Mouse (Mus musculus) urinary bladder, postnatal 10 days (tissue): ENCODE measurements around the gene Gm6657.

Experiments
- DNase-seq: peaks from one replicate; pipeline ENCODE4 v3.0.0; 2022; ENCODE audit warnings: low spot score

Gm6657 gene

GRCm38 (mm10) chr12:78193942-78194341 is at the start of gene Gm6657:
Gene Gm6657 (plus strand): TSS chr12:78194242.
- DNase-seq = no peak

DNA sequence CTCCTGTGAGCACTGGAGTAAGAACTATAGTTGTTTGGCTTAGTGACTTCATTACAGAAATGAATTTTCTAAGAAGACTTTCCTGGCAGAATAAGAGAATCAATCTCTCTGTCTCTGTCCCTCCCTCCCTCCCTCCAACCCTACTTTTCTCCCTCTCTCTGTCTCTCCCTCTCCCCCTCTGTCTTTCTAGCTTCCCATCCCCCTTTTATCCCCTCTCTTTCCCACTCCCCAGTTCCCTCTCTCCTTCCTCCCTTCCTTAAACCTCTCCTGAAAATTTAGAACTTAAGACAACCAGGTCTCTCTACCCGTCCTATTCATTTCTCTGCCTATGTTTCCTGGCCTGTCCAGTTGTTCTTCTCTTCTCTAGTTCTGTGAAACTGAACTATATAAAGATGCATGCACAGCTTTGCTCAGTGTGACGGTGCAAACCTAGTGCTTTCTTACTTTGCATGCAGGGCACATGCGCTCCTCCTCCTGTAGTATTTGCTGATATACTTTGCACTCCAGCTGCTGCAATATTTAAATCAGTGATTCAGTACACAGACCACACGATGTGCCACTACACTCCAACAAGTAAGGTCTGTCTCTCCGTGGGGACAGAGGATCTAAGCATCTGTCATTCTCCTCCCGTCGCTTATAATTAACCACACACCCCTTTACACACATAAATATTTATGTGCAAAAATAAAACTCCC is 40.6 kb upstream of the Gm6657 start:
- no peak for DNase-seq

DNA sequence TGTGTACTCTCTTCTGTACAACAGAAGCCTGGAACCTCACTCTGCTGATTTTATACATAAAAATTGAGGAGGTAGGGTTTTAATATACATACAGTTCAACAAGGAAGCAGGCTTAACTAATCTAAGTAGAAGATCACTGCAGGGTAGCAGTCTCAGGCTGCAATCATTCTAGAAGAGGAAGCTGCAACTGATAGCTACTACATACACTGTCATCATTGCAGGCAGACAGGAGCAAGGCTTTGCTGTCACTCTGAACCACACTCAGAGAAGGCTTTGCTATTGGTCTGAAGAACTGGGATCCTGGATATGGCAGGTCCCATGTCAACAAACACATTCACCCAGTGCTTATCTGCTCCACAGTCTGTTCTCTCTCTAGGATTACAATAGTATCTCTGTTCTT is 23.9 kb upstream of the Gm6657 start:
- no peak for DNase-seq

GRCm38 (mm10) chr12:78173945-78174344 is 20.1 kb upstream of the Gm6657 start:
- DNase-seq = no peak

DNA sequence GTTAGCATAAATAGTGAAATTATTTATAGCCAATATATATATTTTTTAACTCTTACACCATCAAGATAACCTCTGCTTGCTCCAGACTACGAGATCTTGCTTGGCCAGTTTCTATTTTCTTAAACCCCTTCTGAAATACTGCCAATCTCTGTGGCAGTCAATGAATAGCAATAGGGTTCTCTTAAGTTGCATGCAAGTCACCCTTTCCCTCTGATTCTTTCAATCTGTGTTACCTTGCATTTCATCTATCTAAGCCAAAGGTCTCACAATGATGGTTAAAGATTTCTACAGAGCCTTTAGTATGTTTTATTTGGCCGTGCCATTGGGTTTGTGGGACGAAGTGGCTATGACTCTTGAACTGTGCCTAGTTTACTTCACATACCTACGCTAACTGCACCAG is 19.4 kb upstream of the Gm6657 start:
- no peak for DNase-seq

- no peak for DNase-seq
These were observed 12.6 kb upstream of the Gm6657 start for GRCm38 (mm10) chr12:78181452-78181851.

- no peak for DNase-seq
These were observed 1.3 kb downstream of the Gm6657 start for GRCm38 (mm10) chr12:78195368-78195767.

DNA sequence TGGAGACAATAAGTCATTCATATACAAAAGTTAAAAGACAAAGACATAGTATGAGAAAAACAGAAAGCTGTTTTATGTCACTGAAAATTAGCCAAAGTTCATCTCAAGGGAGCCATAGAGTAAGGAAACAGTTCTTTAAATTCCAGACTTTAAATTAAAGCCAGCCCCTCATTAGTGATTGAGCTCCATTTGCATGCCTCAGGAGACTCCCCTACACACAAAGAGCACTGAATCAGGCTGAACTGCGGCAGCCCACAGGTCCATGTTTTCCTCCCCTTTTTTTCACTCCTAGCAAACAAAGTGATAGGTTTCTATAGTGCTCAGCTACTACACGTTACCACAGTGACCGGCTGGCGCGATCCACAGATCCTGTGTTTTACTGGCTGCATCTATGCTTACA is 9.6 kb downstream of the Gm6657 start:
- no peak for DNase-seq

- no peak for DNase-seq
These were observed 12.0 kb downstream of the Gm6657 start for GRCm38 (mm10) chr12:78205915-78206570.

GRCm38 (mm10) chr12:78206571-78206960 is 12.5 kb downstream of the Gm6657 start:
- no peak for DNase-seq

DNA sequence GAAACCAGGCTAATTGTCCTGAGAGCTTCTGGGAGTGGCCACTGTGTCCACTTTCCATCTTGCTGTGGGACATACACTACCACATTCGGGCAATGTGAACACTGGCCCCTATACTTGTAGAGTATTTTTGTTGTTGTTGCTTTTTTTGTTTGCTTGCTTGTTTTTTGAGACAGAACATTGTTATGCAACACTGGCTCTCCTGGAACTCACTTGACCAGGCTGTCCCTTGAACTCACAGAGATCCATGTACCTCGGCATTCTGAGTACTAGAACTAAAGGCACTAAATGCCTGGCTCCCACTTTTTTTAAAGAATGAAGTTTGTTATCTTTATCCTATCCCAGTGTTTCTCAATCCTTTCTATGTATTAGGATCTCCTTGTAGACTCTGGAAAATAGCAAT is 15.8 kb downstream of the Gm6657 start:
- no peak for DNase-seq

GRCm38 (mm10) chr12:78215490-78215889 is 21.4 kb downstream of the Gm6657 start:
- DNase-seq = no peak

GRCm38 (mm10) chr12:78219191-78219825 is 25.3 kb downstream of the Gm6657 start:
- no peak for DNase-seq

- DNase-seq = peak; percentile 48
These were observed 31.9 kb downstream of the Gm6657 start, which contains the start of gene Gphn for GRCm38 (mm10) chr12:78225707-78226518. Gene Gphn (plus strand): TSS chr12:78226379.

- DNase-seq = peak; percentile 35
These were observed 32.5 kb downstream of the Gm6657 start for GRCm38 (mm10) chr12:78226519-78226875.

- DNase-seq = peak; percentile 12
These were observed 33.2 kb downstream of the Gm6657 start for GRCm38 (mm10) chr12:78227021-78227932.

GRCm38 (mm10) chr12:78228139-78228538 is 34.1 kb downstream of the Gm6657 start:
- DNase-seq = no peak

- no peak for DNase-seq
These were observed 38.5 kb downstream of the Gm6657 start for GRCm38 (mm10) chr12:78232560-78232959.

DNA sequence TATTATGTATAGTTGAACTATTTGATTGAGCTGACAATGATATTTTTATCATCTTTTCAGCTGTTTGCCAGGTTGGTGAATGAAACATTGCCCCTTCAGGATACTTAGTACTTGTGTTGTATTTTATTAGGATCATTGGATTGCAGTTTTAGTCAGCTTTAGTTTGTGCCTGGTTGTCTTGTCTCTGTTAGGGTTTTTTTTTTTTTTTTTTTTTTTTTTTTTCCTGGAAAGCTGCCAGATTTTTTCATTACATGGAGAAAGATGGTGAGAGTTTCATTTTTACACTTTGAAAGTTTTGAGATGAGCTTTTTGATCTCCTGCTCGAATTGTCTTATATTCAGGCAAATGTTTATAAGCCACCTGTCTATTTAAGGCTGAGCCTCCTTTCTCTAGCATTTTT is 54.3 kb downstream of the Gm6657 start:
- no peak for DNase-seq

DNA sequence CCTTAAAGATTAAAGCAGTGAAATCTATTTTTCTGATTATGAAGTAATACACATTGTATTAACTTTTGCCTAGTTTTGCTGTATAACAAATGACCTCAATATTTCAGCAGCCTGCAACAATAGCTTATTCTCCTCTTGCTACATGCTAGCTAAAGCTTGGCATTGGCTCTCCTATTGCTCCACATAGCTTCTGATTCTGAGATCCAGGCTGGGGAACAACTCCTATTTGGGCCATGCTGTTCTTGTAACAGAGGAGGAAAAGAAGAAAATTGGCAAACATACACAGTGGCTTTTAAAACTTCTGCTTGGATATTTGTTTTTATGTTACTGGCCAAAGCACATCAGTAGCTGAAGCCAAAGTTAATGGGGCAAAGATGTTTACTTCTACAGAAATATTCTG is 55.1 kb downstream of the Gm6657 start:
- DNase-seq = no peak
